In genomic region chr4:108905859-108906258, GRCm38 (mm10) we compare ENCODE assay signal across 13 mouse cellular contexts. TPM values are rescaled to one million over a fixed set of nuclear protein-coding genes. Genes with fewer than 3 reads are reported as not detected.
DNase-seq lines count a peak whose midpoint lies in the region; ATAC-seq lines count a peak whose summit lies in the region.
"Had no signal": no experiment of that assay in that cellular context is flagged by ENCODE, and none has a peak within 500 bp of the region (broad histone marks: within the 10 kb centered on the region; RNA-seq: fewer than 3 reads in every experiment).

No protein-coding gene starts in this region.

- H3K9ac ChIP-seq in forebrain, embryonic 16.5 days (replicated peaks; ENCODE audit: low read depth, low read length), result no peak overlapping the region
- H3K9ac ChIP-seq: neural tube, embryonic 15.5 days had no signal

- H3K27ac ChIP-seq in forebrain, embryonic 16.5 days (ENCODE audit: low read length), result no peak overlapping the region
- H3K27ac ChIP-seq: neural tube, embryonic 15.5 days had no signal

- WGBS in forebrain, embryonic 16.5 days, result 4% methylated on average over 6 of the region's 6 CpGs

- peak; percentile 88 for ATAC-seq in forebrain, embryonic 16.5 days
- ATAC-seq in inflammation-experienced regulatory T-cells, adult 6 months, result no peak
- ATAC-seq: activated CD4-positive, CD25-positive, alpha-beta regulatory T cell, adult 4 months had no signal

- no peak overlapping the region for H3K4me2 ChIP-seq in forebrain, embryonic 16.5 days (ENCODE audit: low read length)
- H3K4me2 ChIP-seq: neural tube, embryonic 15.5 days had no signal

- no peaks in the 10 kb centered on the region for H3K36me3 ChIP-seq in forebrain, embryonic 16.5 days (ENCODE audit: control insufficient read depth, insufficient read depth)
- H3K36me3 ChIP-seq: neural tube, embryonic 15.5 days had no signal

- no peak overlapping the region for H3K4me3 ChIP-seq in forebrain, embryonic 16.5 days (replicated peaks; ENCODE audit: low read length)
- H3K4me3 ChIP-seq: neural tube, embryonic 15.5 days had no signal

- 0 out of 2 replicates have a peak, but pooled peaks cover 4% of the 10 kb centered on the region for H3K4me1 ChIP-seq in forebrain, embryonic 16.5 days (replicated peaks; ENCODE audit: control insufficient read depth, insufficient read depth, low read length)
- H3K4me1 ChIP-seq: neural tube, embryonic 15.5 days had no signal

- H3K27me3 ChIP-seq in forebrain, embryonic 16.5 days (replicated peaks; ENCODE audit: control insufficient read depth, insufficient read depth, low read length), result no peaks in the 10 kb centered on the region
- H3K27me3 ChIP-seq: neural tube, embryonic 15.5 days had no signal

- peak; percentile 4 to 9 for DNase-seq in adrenal gland, postnatal 36 days
- DNase-seq in adrenal gland, adult 2 months, result no peak
- peak; percentile 49 to 54 for DNase-seq in layer of hippocampus, adult 18-20 months (ENCODE audit: low spot score in 2 of 2)
- DNase-seq in layer of hippocampus, adult 9-10 months (ENCODE audit: low spot score), result no peak
- DNase-seq in 416B (ENCODE audit: low read depth), result peak; percentile 78
- no peak for DNase-seq in spleen, postnatal 10 days (ENCODE audit: low spot score in 2 of 2)
- DNase-seq: cerebellum, postnatal 14 days; gastrocnemius, postnatal 14 days; left cerebral cortex, postnatal 4 days had no signal

- no peaks in the 10 kb centered on the region for H3K9me3 ChIP-seq in forebrain, embryonic 16.5 days (ENCODE audit: control insufficient read depth, low read length)
- H3K9me3 ChIP-seq: neural tube, embryonic 15.5 days had no signal

RNA-seq across cellular contexts. Expression of gene Rab3b, which starts 27.0 kb away (rescaled TPM):
- total RNA-seq in adrenal gland, postnatal 36 days (2021), result 10 to 100 TPM; 30.7 to 37.6 TPM
- total RNA-seq in adrenal gland, adult 2 months (2021), result 10 to 100 TPM; 38.6 to 51.5 TPM
- polyA plus RNA-seq in adrenal gland, adult 2 months (2012; rRNA removed), result 41.6 and 46.6 TPM in 2 replicates
- 10 to 100 TPM; 54.8 to 58.8 TPM for total RNA-seq in layer of hippocampus, adult 18-20 months (2021)
- polyA plus RNA-seq in forebrain, embryonic 16.5 days (2015; fragmentation: Nextera tagmentation; extraction: Ambion mirVana), result 84.7 and 116 TPM in 2 replicates
- polyA plus RNA-seq in inflammation-experienced regulatory T-cells, adult 6 months (2017; shearing (Covaris generic)), result under 1 TPM in 1 of 3 experiments, not detected in 2; 0.45 TPM
- polyA plus RNA-seq: activated CD4-positive, CD25-positive, alpha-beta regulatory T cell, adult 4 months had no signal

RNA-seq across cellular contexts. Expression of gene A730015C16Rik, which starts 57.4 kb away (rescaled TPM):
- not detected for total RNA-seq in adrenal gland, postnatal 36 days (2021)
- total RNA-seq in adrenal gland, adult 2 months (2021), result not detected
- polyA plus RNA-seq in adrenal gland, adult 2 months (2012; rRNA removed), result 0.26 TPM in 1 of 2 replicates, not detected in the other
- total RNA-seq in layer of hippocampus, adult 18-20 months (2021), result not detected
- 0.78 and 2.0 TPM in 2 replicates for polyA plus RNA-seq in forebrain, embryonic 16.5 days (2015; fragmentation: Nextera tagmentation; extraction: Ambion mirVana)
- polyA plus RNA-seq in inflammation-experienced regulatory T-cells, adult 6 months (2017; shearing (Covaris generic)), result under 1 TPM in 2 of 3 experiments, not detected in 1; 0.34 to 0.68 TPM
- total RNA-seq: left cerebral cortex, postnatal 4 days had no signal

RNA-seq across cellular contexts. Expression of gene Kti12, which starts 58.3 kb away (rescaled TPM):
- 10 to 100 TPM; 33.4 to 39.0 TPM for total RNA-seq in adrenal gland, postnatal 36 days (2021)
- 10 to 100 TPM; 30.1 to 30.9 TPM for total RNA-seq in adrenal gland, adult 2 months (2021)
- polyA plus RNA-seq in adrenal gland, adult 2 months (2012; rRNA removed), result 51.8 and 56.3 TPM in 2 replicates
- total RNA-seq in layer of hippocampus, adult 18-20 months (2021), result 10 to 100 TPM; 19.5 to 20.2 TPM
- polyA plus RNA-seq in forebrain, embryonic 16.5 days (2015; fragmentation: Nextera tagmentation; extraction: Ambion mirVana), result 33.7 and 34.6 TPM in 2 replicates
- 10 to 100 TPM in 2 of 3 experiments, 1 to 10 TPM in 1; 9.9 to 12.9 (median 11.8) TPM for polyA plus RNA-seq in inflammation-experienced regulatory T-cells, adult 6 months (2017; shearing (Covaris generic))

Comparison
In these comparisons a context has a peak if more than half of its experiments do, and no peak if none do; other contexts are left out.
1. DNase-seq: peak in adrenal gland, postnatal 36 days (2 of 2), layer of hippocampus, adult 18-20 months (2 of 2) and 416B (single experiment); none in adrenal gland, adult 2 months (single experiment), layer of hippocampus, adult 9-10 months (single experiment) and spleen, postnatal 10 days (0 of 2).